Mouse (Mus musculus) heart, postnatal 0 days (tissue): ENCODE measurements at regions not wholly inside any gene's neighbourhood (a gene's known extent, or its start where the extent isn't known, plus 50 kb on each side); places are given as distances from the start of the nearest gene placed in this dataset.

Experiments used
- CTCF ChIP-seq: IDR thresholded peaks from 2 replicates; pipeline ENCODE4 v1.5.1; 2016; ENCODE audit warnings: antibody characterized with exemption, control low read depth, low read depth
- EP300 ChIP-seq: IDR thresholded peaks from 2 replicates; pipeline ENCODE4 v1.6.1; 2016; ENCODE audit warnings: antibody characterized with exemption, low read depth

DNA sequence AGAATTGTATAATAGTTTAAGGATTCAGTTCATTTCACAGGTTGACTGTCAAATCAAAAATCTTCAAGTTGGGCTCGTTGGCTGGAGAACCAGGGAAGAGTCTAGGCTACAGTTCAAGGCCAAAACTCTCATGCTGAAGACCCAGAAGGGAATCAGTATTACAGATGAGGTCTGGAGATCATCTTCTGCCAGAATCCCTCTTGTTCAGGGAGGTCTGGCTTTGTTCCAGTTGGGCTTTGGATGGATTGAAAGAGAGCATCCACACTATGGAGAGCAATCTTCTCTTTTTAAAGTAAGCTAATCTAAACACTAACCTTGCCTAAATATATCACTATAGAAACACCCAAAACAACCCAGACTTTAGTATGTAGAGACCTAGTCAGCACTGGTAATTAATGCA, 327.5 kb upstream of the Chrm2 start:
- TF ChIP-seq CTCF (no peak), EP300 (no peak)
